Mouse (Mus musculus) splenic B cell, adult 2 months (primary cell): ENCODE data around the gene Fbxw9.

ENCODE experiments used
- DNase-seq: peaks from one replicate; pipeline ENCODE4 v3.0.0-alpha.2; 2011; ENCODE audit warnings: low read depth, low spot score
- H3K27me3 ChIP-seq: 2 replicates; pipeline ENCODE4 v1.6.1; 2012; ENCODE audit warnings: mild to moderate bottlenecking, low read length, moderate library complexity, mixed read lengths; ENCODE audit not compliant: control insufficient read depth, poor library complexity, insufficient read depth, severe bottlenecking
- H3K36me3 ChIP-seq: 2 replicates; pipeline ENCODE4 v1.6.1; 2012; ENCODE audit warnings: mild to moderate bottlenecking, low read length, moderate library complexity, mixed read lengths; ENCODE audit not compliant: control insufficient read depth, poor library complexity, insufficient read depth, severe bottlenecking

Fbxw9 gene

DNA sequence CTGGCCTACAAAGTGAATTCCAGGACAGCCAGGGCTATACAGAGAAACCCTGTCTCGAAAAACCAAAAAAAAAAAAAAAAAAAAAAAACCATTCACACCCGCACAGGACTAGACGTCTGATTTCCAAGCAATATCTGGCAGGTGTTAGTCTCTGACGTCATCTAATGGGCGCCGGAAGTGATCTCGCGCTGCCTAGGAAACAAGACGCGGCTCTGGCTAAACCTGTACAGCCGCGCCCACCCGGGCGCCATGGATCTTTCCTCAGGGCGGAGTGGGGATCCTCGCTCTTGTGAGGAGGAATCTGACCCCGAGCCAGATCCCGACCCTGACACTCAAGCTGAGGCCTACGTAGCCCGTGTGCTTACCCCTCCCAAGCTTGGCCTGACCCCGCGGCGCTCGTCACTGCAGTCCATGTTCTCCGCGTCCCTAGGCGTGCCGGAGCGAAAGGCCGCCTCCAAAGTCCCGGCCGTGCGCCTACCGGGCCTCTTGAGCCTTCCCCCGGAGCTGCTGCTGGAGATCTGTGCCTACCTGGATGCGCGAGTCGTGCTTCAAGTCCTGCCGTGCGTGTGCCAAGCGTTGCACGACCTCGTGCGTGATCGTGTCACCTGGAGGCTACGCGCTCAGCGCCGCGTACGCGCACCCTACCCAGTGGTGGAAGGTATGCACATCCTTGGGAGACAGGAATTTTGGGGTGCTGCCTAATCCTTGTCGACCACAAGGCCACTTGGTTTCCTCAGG is at the start of gene Fbxw9:
Gene Fbxw9 (plus strand): TSS at position 177 of the 738 bp plus-strand sequence.
- Histone ChIP-seq H3K36me3 (peaks cover 2% of the 10 kb centered on the region), H3K27me3 (no peaks in the 10 kb centered on the region)
- DNase-seq = peak; percentile 93

DNA sequence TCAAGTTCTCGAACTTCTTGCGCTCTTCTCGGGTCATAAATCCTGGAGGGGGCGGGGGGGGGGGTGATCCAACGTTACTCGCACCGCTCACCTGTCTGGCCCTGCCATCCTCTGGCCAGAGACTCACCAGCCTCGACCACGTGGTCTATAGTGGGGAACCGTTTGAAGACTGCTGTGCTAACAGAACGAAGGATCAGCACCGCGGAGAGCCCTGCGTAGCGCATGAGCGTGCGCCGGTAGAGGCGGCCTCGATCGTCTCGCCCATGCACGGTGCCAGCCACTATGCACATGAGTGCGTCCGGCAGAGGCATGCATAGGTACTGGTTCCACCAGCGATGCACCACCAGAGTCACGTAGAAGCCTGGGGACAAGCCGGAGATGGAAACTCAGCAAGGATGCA is 48.6 kb upstream of the Fbxw9 start:
- Histone ChIP-seq H3K27me3 (no peaks in the 10 kb centered on the region), H3K36me3 (no peaks in the 10 kb centered on the region)
- DNase-seq = no peak

DNA sequence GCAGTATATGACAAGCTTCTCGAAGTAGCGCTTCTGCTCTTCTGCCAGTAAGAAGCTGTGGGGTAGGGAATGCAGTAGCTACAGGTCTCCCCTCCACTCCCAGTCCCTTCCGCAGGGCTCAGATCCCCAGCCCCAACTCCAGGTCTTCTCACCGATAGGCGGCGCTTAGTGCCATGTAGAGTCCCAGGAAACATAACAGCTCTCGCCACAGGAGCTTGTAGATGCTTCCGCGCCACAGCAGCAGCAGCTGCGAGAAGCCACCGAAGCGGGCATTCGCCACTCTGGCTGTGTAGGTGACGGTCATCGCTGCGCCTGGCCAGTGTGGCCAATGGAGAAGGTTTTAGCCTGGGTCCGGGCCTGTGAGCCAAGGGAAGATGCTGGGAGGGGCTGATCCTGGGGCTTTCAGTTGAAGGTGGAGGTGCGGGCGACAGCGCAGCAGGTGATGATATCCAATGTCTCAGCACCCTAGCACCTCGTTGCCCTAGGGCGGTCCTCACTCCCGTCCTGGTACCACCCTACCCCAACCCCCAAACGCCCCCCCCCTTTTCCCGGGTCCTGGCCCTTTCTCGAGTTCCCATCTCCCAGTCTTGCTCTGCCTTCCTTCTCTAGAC is 46.5 kb upstream of the Fbxw9 start:
- no peaks in the 10 kb centered on the region; the same call in none of the 2 replicates for H3K36me3 ChIP-seq
- no peaks in the 10 kb centered on the region for H3K27me3 ChIP-seq
- peak; percentile 83 for DNase-seq

GRCm38 (mm10) chr8:85014431-85014830 is 45.4 kb upstream of the Fbxw9 start, which contains the start of gene Best2:
Best2 (minus strand) TSS chr8:85014531.
- H3K27me3 ChIP-seq = no peaks in the 10 kb centered on the region
- no peak for DNase-seq

GRCm38 (mm10) chr8:85016724-85017123 is 43.1 kb upstream of the Fbxw9 start:
- Histone ChIP-seq H3K27me3 (no peaks in the 10 kb centered on the region), H3K36me3 (no peaks in the 10 kb centered on the region; the same call in none of the 2 replicates)
- DNase-seq = no peak

More at GRCm38 (mm10) chr8:85014431-85014830, 45.4 kb upstream of the Fbxw9 start, which contains the start of gene Best2:
- no peaks in the 10 kb centered on the region; the same call in none of the 2 replicates for H3K36me3 ChIP-seq

- no peak for DNase-seq
- H3K27me3 ChIP-seq = no peaks in the 10 kb centered on the region
- no peaks in the 10 kb centered on the region; the same call in none of the 2 replicates for H3K36me3 ChIP-seq
Measured at GRCm38 (mm10) chr8:85017209-85017608, 42.6 kb upstream of the Fbxw9 start.

DNA sequence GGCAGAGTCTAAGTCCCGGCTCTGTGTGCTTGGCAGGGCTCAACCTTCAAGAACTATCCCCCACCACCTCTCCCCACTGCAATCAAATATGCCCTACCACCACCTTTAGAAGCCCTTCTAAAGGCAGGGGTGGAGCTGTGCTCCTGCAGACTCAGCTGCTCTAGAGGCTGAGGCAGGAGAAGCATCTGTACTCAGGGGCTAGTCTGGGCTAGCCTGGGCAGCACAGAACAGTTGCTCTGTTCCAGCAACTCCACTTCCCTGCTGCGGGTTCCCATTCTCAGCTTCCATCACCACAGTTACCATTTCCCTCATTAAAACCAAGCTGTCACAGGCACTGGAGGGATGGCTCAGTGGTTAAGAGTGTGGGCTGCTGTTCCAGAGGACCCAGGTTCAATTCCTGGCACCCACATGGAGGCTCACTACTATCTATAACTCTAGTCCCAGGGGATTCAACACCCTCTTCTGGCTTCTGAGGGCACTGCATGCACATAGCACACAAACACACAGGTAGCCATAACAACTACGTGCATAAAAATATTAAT is 38.3 kb upstream of the Fbxw9 start:
- DNase-seq = peak; percentile 44
- Histone ChIP-seq H3K36me3 (no peaks in the 10 kb centered on the region; the same call in none of the 2 replicates), H3K27me3 (no peaks in the 10 kb centered on the region)

GRCm38 (mm10) chr8:85023846-85024245 is 36.0 kb upstream of the Fbxw9 start:
- Histone ChIP-seq H3K27me3 (no peaks in the 10 kb centered on the region), H3K36me3 (no peaks in the 10 kb centered on the region)
- no peak for DNase-seq

DNA sequence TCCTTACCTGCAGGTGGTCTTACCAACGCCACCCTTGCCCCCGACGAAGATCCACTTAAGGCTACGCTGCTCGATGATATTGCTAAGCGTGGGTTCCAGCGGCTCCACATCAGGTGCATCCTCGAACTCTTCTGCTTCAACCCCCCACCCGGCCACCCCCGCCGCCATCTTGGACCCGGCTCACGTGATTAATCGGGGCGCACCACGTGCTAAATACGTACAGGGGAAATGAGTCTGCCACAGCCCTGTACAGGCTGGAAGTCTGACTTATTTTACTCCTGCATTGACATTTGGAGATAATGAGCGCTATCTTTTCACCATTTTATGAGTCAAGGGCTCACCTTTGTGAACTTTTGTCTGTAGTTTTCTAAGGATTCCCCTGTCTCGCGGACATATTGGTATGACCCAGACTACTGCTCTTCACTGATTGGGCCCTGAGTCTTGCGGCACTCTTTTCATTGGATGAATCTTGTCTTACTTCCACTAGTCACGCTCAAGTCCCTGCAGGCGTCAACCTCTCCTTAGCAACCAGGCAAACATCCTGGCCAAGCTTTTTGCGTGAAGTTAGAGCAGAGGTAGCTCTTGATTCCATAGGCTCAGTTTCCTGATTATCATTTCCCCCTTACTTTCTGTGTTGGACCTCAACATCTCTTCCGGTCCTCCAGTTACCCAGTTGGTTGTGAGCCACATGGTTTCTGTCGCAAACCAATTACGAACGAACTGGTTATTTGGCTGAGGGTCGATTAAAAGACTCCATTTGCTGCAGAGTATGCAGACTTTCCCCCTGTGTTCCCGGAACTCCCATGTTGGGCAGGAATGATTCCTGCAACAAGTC is 34.5 kb upstream of the Fbxw9 start, which contains the start of gene Asna1:
Gene Asna1 (minus strand): TSS at position 184 of the 835 bp plus-strand sequence.
- H3K27me3 ChIP-seq = no peaks in the 10 kb centered on the region
- DNase-seq = peak; percentile 95
- H3K36me3 ChIP-seq = peaks cover 3% of the 10 kb centered on the region

DNA sequence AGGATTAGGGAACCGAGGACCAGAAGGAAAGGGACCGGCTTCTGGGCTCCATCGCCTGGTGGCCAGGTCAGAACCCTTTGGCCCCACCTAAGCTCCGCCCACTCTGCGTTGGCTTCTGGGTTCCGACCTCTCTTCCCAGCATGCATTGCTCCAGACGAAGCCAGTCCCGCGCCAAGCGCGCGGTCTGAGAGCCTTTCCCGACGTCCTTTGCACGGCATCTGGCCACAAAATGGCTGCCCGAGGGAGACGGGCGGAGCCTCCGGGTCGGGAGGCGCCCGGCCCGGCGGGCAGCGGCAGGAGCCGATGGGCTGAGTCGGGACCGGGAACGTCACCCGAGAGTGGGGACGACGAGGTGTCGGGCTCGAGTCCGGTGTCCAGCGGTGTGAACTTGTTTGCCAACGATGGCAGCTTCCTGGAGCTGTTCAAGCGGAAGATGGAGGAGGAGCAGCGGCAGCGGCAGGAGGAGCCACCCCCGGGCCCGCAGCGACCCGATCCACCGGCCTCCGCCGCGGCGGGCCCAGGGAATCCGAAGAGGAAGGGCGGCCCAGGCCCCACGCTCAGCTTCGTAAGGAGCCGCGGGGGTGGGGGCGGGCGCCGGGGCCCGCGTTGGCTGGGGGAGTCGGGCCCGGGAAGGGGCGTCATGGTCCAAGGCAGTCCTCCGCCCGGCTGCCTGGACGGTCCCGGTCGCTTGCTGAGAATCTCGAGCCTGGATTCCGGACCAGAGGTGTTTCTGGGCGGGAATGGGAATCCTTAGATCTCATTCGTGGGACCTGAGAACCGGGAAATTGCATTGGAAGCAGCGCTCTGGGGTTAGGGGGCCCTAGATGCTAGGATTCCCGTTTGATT is 33.0 kb upstream of the Fbxw9 start, which contains the start of gene Trir:
Gene Trir (plus strand): TSS at position 154 of the 846 bp plus-strand sequence.
- Histone ChIP-seq H3K36me3 (peaks cover 3% of the 10 kb centered on the region), H3K27me3 (no peaks in the 10 kb centered on the region)
- DNase-seq = peak; percentile 97

DNA sequence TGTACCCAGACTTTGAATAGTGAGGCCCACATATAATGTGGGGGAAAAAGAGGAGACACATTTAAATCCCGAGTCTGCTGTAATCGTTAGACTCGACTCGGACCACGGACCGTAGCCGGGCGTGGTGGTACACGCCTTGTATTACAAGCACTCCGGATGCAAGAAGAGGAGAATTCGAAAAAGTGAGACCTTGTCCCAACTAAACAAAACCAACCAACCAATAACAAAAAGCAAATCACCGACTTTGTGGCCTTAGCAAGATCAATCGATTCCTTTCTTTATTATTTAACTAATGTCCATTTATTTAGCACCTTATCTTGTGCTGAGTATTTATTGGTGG is 32.4 kb upstream of the Fbxw9 start:
- Histone ChIP-seq H3K36me3 (peaks cover 3% of the 10 kb centered on the region), H3K27me3 (no peaks in the 10 kb centered on the region)
- DNase-seq = peak; percentile 30

GRCm38 (mm10) chr8:85027922-85028321 is 31.9 kb upstream of the Fbxw9 start:
- DNase-seq = peak; percentile 32
- H3K36me3 ChIP-seq = peaks cover 3% of the 10 kb centered on the region
- H3K27me3 ChIP-seq = no peaks in the 10 kb centered on the region

GRCm38 (mm10) chr8:85029271-85029670 is 30.6 kb upstream of the Fbxw9 start:
- Histone ChIP-seq H3K36me3 (peaks cover 3% of the 10 kb centered on the region), H3K27me3 (no peaks in the 10 kb centered on the region)
- no peak for DNase-seq
